Mouse (Mus musculus) cortical plate, adult 2 months (tissue): ENCODE measurements at regions not wholly inside any gene's neighbourhood (a gene's known extent, or its start where the extent isn't known, plus 50 kb on each side); places are given as distances from the start of the nearest gene placed in this dataset.

Source experiments
- CTCF ChIP-seq: fragments of 200-500 bp; IDR thresholded peaks from 2 replicates; pipeline ENCODE4 v1.5.1; 2011; ENCODE audit warnings: mild to moderate bottlenecking, control low read depth, low read length; ENCODE audit not compliant: insufficient read depth; ENCODE audit errors: extremely low read depth
- POLR2A ChIP-seq: fragments of 200-500 bp; IDR thresholded peaks from 2 replicates; pipeline ENCODE4 v1.6.1; 2011; ENCODE audit warnings: mild to moderate bottlenecking, low read length, control low read depth; ENCODE audit not compliant: insufficient read depth; ENCODE audit errors: extremely low read depth

DNA sequence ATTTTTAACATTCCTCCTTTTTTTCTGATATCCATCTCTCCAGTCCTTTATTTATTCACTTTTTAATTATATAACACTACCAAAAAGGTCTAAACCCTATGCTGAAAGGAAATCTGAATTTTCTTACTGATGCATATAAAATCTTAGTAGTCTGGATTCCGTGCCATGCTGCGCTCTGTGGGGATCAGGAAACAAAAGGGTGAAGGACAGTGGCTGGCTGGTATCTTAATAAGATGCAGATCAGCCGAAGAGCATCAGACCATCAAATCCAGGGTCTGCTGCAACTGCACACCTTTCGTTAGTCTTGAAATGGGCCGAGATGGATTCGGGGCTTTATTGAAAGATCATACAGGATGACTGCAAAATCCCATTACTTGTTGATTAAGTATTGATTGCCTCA, 740.7 kb downstream of the 5730522E02Rik start:
- no peak for TF ChIP-seq CTCF
- no peak for TF ChIP-seq POLR2A
